Mouse (Mus musculus) intestine, postnatal 0 days (tissue): ENCODE results near the gene Herpud1. TPM values are rescaled to one million over a fixed set of nuclear protein-coding genes. Genes with fewer than 3 reads are reported as not detected.

Experiments used
- ATAC-seq: fragments of 200-750 bp; cut with Nextera tagmentation; 2 replicates; pipeline ENCODE4 v1.8.0; 2017; ENCODE audit warnings: mild to moderate bottlenecking, moderate TSS enrichment, moderate library complexity
- H3K27ac ChIP-seq: fragments of 300-500 bp; sonication (generic); 2 replicates; pipeline ENCODE4 v1.5.1; 2014; ENCODE audit warnings: mild to moderate bottlenecking, low read depth, low read length, moderate library complexity
- H3K27me3 ChIP-seq: fragments of 300-500 bp; sonication (generic); replicated peaks from 2 replicates; pipeline ENCODE4 v1.6.1; 2014; ENCODE audit warnings: low read length, mixed read lengths; ENCODE audit not compliant: control insufficient read depth, insufficient read depth
- H3K36me3 ChIP-seq: fragments of 300-500 bp; sonication (generic); 2 replicates; pipeline ENCODE4 v1.6.1; 2014; ENCODE audit warnings: mild to moderate bottlenecking, moderate library complexity; ENCODE audit not compliant: control insufficient read depth, insufficient read depth
- H3K4me1 ChIP-seq: fragments of 300-500 bp; sonication (generic); replicated peaks from 2 replicates; pipeline ENCODE4 v1.6.1; 2014; ENCODE audit warnings: antibody characterized with exemption, low read length, mixed read lengths; ENCODE audit not compliant: control insufficient read depth, insufficient read depth
- H3K4me2 ChIP-seq: fragments of 300-500 bp; sonication (generic); replicated peaks from 2 replicates; pipeline ENCODE4 v1.6.1; 2014; ENCODE audit warnings: low read depth, mild to moderate bottlenecking, moderate library complexity
- H3K4me3 ChIP-seq: fragments of 300-500 bp; sonication (generic); 2 replicates; pipeline ENCODE4 v1.5.1; 2014; ENCODE audit warnings: low read depth, low read length
- H3K9ac ChIP-seq: fragments of 300-500 bp; sonication (generic); 2 replicates; pipeline ENCODE4 v1.6.1; 2014; ENCODE audit warnings: mild to moderate bottlenecking, low read depth, low read length
- H3K9me3 ChIP-seq: fragments of 300-500 bp; sonication (generic); 2 replicates; pipeline ENCODE4 v1.6.1; 2016; ENCODE audit warnings: mixed run types; ENCODE audit not compliant: control insufficient read depth
- CTCF ChIP-seq: sonication (generic); IDR thresholded peaks from 2 replicates; pipeline ENCODE4 v1.5.1; 2016; ENCODE audit warnings: low read depth, mild to moderate bottlenecking, control low read depth, antibody characterized with exemption, moderate library complexity
- WGBS: fragments of 180-500 bp; shearing (Covaris S2); extraction: QIAGEN DNeasy Blood & Tissue Kit; methylation state at CpG from one replicate; pipeline ENCODE4 v1.1.7; 2014; 5-methylcytosine and 5-hydroxymethylcytosine counted together
- polyA plus RNA-seq: library from polyadenylated mRNA; unstranded; fragments of >200 nt; fragmentation: Nextera tagmentation; extraction: Ambion mirVana; gene quantifications from 2 replicates; pipeline ENCODE4 v1.2.1, GENCODE M21; 2015

The Herpud1 gene
- polyA plus RNA-seq, 1 experiment from 2014 or later = 154 TPM

DNA sequence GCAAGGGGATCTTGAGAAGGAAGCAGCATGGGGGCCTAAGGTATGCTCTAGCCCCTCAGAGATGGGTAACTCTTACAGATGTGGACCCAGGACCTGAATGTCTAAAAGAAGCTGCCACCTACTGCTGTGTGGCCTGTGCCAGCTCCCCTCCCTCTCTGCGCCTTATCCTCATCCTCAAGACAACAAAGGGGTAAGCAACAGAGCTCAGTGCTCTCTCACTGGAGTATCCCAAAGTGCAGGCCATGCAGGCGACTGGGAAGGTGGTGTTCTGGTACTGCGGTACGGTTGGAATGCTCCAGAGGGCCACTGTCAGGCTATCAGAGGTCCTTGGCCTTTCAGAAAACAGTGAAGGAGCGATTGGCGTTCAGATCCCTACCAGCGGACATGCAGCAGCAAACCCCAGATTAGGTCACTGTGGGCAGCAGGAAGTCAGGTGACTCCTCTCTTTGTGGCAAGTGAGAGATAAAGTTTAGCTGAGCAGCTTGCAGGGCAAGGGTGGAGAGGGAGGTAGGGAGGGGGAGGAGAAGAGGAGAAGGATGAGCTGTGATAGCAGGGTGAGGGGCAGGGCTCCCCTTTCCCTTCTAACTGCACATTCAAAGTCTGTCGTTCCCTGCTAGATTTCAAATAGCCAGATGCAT lies 22.3 kb downstream of the Herpud1 start:
- H3K4me3 ChIP-seq = no peak overlapping the region
- TF ChIP-seq CTCF = no peak
- H3K4me1 ChIP-seq = no peaks in the 10 kb centered on the region
- H3K27me3 ChIP-seq = no peaks in the 10 kb centered on the region
- no peak overlapping the region for H3K9ac ChIP-seq
- H3K9me3 ChIP-seq = no peaks in the 10 kb centered on the region
- H3K4me2 ChIP-seq = no peak overlapping the region
- WGBS = 46% methylated on average over 8 of the region's 8 CpGs
- H3K36me3 ChIP-seq = no peaks in the 10 kb centered on the region
- no peak for ATAC-seq
- no peak overlapping the region for H3K27ac ChIP-seq

- Histone ChIP-seq H3K9me3 (no peaks in the 10 kb centered on the region), H3K4me2 (no peak overlapping the region), H3K4me1 (no peaks in the 10 kb centered on the region), H3K9ac (no peak overlapping the region), H3K27ac (no peak overlapping the region), H3K4me3 (no peak overlapping the region), H3K27me3 (no peaks in the 10 kb centered on the region), H3K36me3 (no peaks in the 10 kb centered on the region)
- ATAC-seq = no peak
- WGBS = 90% methylated on average over 7 of the region's 7 CpGs
- no peak for TF ChIP-seq CTCF
Measured at GRCm38 (mm10) chr8:94409523-94409922, 23.3 kb downstream of the Herpud1 start.

DNA sequence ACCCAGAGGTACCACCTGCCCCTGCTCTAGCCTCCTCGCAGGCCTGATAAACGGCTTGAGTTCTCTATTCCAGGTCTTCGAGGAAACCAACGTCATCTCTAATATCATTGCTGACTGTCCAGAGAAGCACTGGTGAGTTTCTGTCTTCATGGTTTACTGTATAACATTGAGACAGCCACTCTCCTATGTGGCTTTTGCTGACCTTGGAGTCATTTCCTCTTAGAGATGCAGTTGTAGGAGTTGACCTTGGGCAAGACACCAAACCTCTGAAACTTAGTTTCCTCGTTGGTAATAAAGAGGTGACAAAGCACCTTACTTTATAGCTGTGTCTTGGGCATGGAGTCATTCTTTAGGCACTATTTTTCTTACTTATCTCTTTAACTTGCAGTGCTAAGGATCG lies 26.3 kb downstream of the Herpud1 start:
- Histone ChIP-seq H3K27ac (no peak overlapping the region), H3K4me2 (no peak overlapping the region), H3K9ac (no peak overlapping the region), H3K4me1 (no peaks in the 10 kb centered on the region), H3K9me3 (no peaks in the 10 kb centered on the region), H3K4me3 (no peak overlapping the region), H3K36me3 (no peaks in the 10 kb centered on the region), H3K27me3 (no peaks in the 10 kb centered on the region)
- no peak for ATAC-seq
- TF ChIP-seq CTCF = no peak
- 66% methylated on average over 6 of the region's 6 CpGs for WGBS

GRCm38 (mm10) chr8:94413509-94413908 lies 27.3 kb downstream of the Herpud1 start:
- TF ChIP-seq CTCF = no peak
- H3K4me3 ChIP-seq = no peak overlapping the region
- no peak overlapping the region for H3K4me2 ChIP-seq
- no peaks in the 10 kb centered on the region for H3K27me3 ChIP-seq
- WGBS = 77% methylated on average over 6 of the region's 6 CpGs
- H3K27ac ChIP-seq = no peak overlapping the region
- no peak overlapping the region for H3K9ac ChIP-seq
- H3K4me1 ChIP-seq = no peaks in the 10 kb centered on the region
- ATAC-seq = no peak
- H3K9me3 ChIP-seq = no peaks in the 10 kb centered on the region
- no peaks in the 10 kb centered on the region for H3K36me3 ChIP-seq

DNA sequence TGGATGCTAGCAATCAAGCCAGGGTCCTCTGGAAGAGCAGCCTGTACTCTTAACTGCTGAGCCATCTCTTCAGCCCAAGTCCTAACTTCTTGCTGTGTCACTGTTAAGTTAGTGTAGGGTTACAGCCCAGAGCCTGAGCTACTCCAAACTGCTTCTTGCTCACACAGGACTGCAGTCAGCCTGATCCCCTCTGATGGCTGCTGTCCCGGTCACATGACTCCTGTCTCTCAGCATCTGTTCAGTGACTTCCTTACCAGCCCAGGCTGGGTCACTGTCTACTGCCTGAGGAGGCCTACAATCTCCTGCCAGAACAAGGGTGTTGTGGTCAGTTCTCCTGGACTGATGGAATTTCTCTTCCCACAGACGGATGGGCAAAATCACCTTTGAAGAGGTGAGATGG lies 29.0 kb downstream of the Herpud1 start:
- no peak for TF ChIP-seq CTCF
- Histone ChIP-seq H3K27ac (no peak overlapping the region), H3K9me3 (no peaks in the 10 kb centered on the region), H3K27me3 (no peaks in the 10 kb centered on the region), H3K4me1 (no peaks in the 10 kb centered on the region), H3K4me3 (no peak overlapping the region), H3K4me2 (no peak overlapping the region), H3K9ac (no peak overlapping the region), H3K36me3 (no peaks in the 10 kb centered on the region)
- WGBS = 69% methylated on average over 2 of the region's 2 CpGs
- ATAC-seq = no peak

DNA sequence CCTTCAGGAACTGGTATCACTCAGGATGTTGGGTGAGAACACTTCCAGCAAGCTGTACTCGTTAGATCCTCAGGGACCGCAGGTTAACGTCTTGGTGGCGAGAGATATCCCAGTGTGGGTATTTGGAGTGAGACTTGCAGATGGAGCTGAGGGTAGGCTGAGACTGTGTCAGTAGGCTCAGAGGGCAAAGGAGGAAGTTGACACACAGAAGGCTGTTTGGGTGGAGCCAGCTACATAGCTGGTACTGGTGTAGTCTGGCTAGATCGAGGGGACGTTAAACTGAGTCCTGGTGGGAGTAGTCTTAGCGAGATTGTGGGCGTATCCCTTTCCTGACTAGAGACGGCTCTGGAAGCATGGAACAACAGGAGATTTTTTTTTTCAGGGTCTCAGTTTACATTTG lies 31.8 kb downstream of the Herpud1 start:
- Histone ChIP-seq H3K27ac (no peak overlapping the region), H3K4me2 (no peak overlapping the region), H3K4me3 (no peak overlapping the region), H3K4me1 (no peaks in the 10 kb centered on the region), H3K9ac (no peak overlapping the region), H3K9me3 (no peaks in the 10 kb centered on the region), H3K36me3 (no peaks in the 10 kb centered on the region), H3K27me3 (no peaks in the 10 kb centered on the region)
- no peak for TF ChIP-seq CTCF
- 62% methylated on average over 9 of the region's 9 CpGs for WGBS
- ATAC-seq = no peak

DNA sequence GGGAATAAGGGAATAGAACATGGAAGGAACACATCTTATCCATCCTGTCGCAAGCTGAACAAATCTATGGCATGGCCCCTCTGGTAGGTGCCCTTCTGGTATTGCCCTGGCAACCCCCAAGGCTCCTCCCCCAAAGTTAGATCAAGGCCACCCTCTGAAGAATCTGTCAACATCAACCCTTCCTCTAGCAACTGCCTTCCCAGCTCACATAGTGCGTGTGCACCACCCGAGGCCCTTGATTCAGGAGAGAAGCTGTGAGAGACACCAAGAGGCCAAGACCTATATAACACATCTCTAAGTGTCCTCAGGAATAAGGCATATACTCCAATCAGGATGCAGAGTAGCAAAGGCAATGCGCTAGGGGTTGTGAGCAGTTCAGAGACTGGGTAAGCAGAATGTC lies 36.0 kb downstream of the Herpud1 start:
- no peak overlapping the region for H3K4me3 ChIP-seq
- TF ChIP-seq CTCF = no peak
- no peak for ATAC-seq
- no peak overlapping the region for H3K9ac ChIP-seq
- H3K36me3 ChIP-seq = no peaks in the 10 kb centered on the region
- H3K27me3 ChIP-seq = no peaks in the 10 kb centered on the region
- 90% methylated on average over 4 of the region's 4 CpGs for WGBS
- H3K9me3 ChIP-seq = no peaks in the 10 kb centered on the region
- no peak overlapping the region for H3K4me2 ChIP-seq
- H3K4me1 ChIP-seq = no peaks in the 10 kb centered on the region
- H3K27ac ChIP-seq = no peak overlapping the region
